Mouse (Mus musculus) myocyte (in vitro differentiated cells): ENCODE measurements around the gene Psmd5.

ENCODE experiments used
- CEBPB ChIP-seq: IDR thresholded peaks from 2 replicates; pipeline ENCODE4 v1.6.1; 2011; ENCODE audit warnings: mild to moderate bottlenecking, moderate library complexity; ENCODE audit not compliant: poor library complexity, insufficient read depth, severe bottlenecking
- E2F4 ChIP-seq: IDR thresholded peaks from one replicate; pipeline ENCODE4 v1.6.1; 2011; ENCODE audit warnings: mild to moderate bottlenecking, control low read depth, moderate library complexity; ENCODE audit not compliant: insufficient read depth
- MAX ChIP-seq: IDR thresholded peaks from one replicate; pipeline ENCODE4 v1.6.1; 2011; ENCODE audit warnings: low read depth, mild to moderate bottlenecking, control low read depth
- MYOD1 ChIP-seq, 3 experiments: IDR thresholded peaks; one replicate each; pipeline ENCODE4 v1.6.1; 2011; ENCODE audit warnings: control low read depth in 2 of 3, low read depth in 2 of 3, mild to moderate bottlenecking in 2 of 3, moderate library complexity in 1 of 3; ENCODE audit not compliant: insufficient read length in 2 of 3, control insufficient read depth in 1 of 3
- MYOG ChIP-seq, 3 experiments: IDR thresholded peaks; one replicate each; pipeline ENCODE4 v1.6.1; 2011; ENCODE audit warnings: control low read depth in 2 of 3, low read depth in 2 of 3, mild to moderate bottlenecking in 2 of 3; ENCODE audit not compliant: insufficient read length in 2 of 3, control insufficient read depth in 1 of 3, insufficient read depth in 1 of 3
- POLR2A ChIP-seq: IDR thresholded peaks from one replicate; pipeline ENCODE4 v1.6.1; 2011; ENCODE audit warnings: low read depth, mild to moderate bottlenecking, control low read depth, moderate library complexity; ENCODE audit not compliant: insufficient read length
- POLR2AphosphoS2 ChIP-seq: IDR thresholded peaks from one replicate; pipeline ENCODE4 v1.6.1; 2011; ENCODE audit warnings: low read depth, control low read depth; ENCODE audit not compliant: insufficient read length
- REST ChIP-seq: IDR thresholded peaks from one replicate; pipeline ENCODE4 v1.6.1; 2011; ENCODE audit warnings: mild to moderate bottlenecking, control low read depth, moderate library complexity; ENCODE audit not compliant: insufficient read depth, insufficient read length
- SRF ChIP-seq: IDR thresholded peaks from one replicate; pipeline ENCODE4 v1.6.1; 2011; ENCODE audit warnings: low read depth; ENCODE audit not compliant: control insufficient read depth, insufficient read length
- TCF12 ChIP-seq: IDR thresholded peaks from one replicate; pipeline ENCODE4 v1.6.1; 2011; ENCODE audit warnings: mild to moderate bottlenecking, control low read depth; ENCODE audit not compliant: poor library complexity, insufficient read depth, severe bottlenecking
- TCF3 ChIP-seq: IDR thresholded peaks from one replicate; pipeline ENCODE4 v1.6.1; 2011; ENCODE audit warnings: low read depth, control low read depth; ENCODE audit not compliant: insufficient read length
- USF1 ChIP-seq: IDR thresholded peaks from one replicate; pipeline ENCODE4 v1.6.1; 2011; ENCODE audit warnings: low read depth, mild to moderate bottlenecking, control low read depth, moderate library complexity

DNA sequence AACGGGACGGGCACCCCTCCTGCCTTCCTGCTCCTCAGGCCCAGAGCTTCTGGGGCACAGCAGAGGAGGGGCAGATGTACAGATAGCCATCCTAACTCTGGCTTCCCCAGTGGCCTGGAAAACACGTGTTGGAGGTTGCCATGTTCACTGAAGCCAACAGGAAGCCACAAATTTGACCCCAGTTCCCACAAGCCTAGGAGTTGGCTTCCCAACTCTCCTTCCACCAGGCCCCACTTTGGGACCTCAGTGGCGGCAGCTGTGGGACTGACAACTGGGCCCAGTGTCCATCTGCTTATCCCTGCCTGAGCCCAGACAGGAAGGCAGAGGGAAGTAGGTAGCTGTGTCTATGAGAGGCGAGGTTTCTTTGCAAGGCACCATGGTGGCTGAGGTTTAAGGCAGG, 19.2 kb upstream of the Psmd5 start:
- TF ChIP-seq POLR2A (no peak), USF1 (no peak), E2F4 (no peak), POLR2AphosphoS2 (no peak), MYOG (IDR thresholded peaks at IDR 0.05; ENCODE audit: control insufficient read depth in 1 of 3, insufficient read depth in 1 of 3, insufficient read length in 2 of 3, low read depth in 2 of 3) (peak in 2 of 3 experiments; percentile 68 to 85), TCF12 (no peak), REST (no peak), MAX (no peak), CEBPB (no peak), MYOD1 (IDR thresholded peaks at IDR 0.05; ENCODE audit: control insufficient read depth in 1 of 3, insufficient read length in 2 of 3, low read depth in 2 of 3) (peak in 2 of 3 experiments; percentile 38 to 48), SRF (no peak), TCF3 (no peak)
